Mouse (Mus musculus): ENCODE measurements at regions not wholly inside any gene's neighbourhood (a gene's known extent, or its start where the extent isn't known, plus 50 kb on each side); places are given as distances from the start of the nearest gene placed in this dataset.

DNA sequence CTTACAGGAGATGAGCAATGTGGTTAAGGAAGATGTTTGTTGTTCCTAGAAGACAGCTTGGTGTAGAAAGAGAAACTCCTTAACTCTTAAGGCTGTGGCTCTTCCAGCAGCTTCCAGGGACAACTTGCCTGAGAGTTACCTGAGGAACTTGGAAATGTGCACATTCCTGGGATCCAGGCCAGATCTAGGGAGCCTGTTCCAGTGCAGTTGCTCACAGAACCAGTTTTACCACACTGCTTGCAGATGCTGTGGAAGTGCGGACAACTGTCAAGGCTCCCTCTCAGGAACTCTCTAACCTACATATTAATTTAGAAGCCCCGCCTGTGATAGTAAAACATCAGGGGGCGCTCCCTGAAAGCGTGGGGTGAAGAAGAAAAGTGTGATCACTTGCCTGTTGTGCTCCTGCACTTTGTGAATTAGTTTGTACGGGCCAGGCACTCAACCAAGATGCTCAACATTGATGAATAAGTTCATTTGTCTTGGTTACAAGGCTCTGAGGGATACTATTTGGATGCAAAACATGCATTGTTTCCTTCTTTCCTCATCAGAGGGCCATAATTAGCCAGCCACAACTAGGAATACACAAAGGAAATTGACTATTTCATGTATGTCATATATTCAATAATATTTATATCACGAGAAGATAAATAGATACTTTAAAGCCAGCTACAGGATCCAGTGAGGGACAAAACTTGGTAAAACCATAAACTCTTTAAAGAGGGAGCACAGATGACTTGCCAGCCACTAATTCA lies 357.1 kb upstream of the Adgrl2 start:
- Histone ChIP-seq H3K27me3 (ENCODE audit: control insufficient read depth, insufficient read depth, low read length) (no peaks in the 10 kb centered on the region), H3K36me3 (ENCODE audit: control insufficient read depth, insufficient read depth, low read length) (no peaks in the 10 kb centered on the region), H3K4me1 (replicated peaks; ENCODE audit: control insufficient read depth, insufficient read depth, low read length) (no peaks in the 10 kb centered on the region), H3K27ac (ENCODE audit: control insufficient read depth, insufficient read depth, low read length) (no peak overlapping the region), H3K4me3 (ENCODE audit: control insufficient read depth, insufficient read depth, low read length) (no peak overlapping the region)
- WGBS: 86% methylated on average over 6 of the region's 6 CpGs
- TF ChIP-seq POLR2A (IDR thresholded peaks at IDR 0.05; ENCODE audit: control insufficient read depth, extremely low read depth, insufficient read depth, low read length, poor library complexity): no peak
- no peak for TF ChIP-seq CTCF (IDR thresholded peaks at IDR 0.05; ENCODE audit: borderline replicate concordance, control insufficient read depth, extremely low read depth, insufficient read depth, low read length, poor library complexity)
- DNase-seq: no peak

DNA sequence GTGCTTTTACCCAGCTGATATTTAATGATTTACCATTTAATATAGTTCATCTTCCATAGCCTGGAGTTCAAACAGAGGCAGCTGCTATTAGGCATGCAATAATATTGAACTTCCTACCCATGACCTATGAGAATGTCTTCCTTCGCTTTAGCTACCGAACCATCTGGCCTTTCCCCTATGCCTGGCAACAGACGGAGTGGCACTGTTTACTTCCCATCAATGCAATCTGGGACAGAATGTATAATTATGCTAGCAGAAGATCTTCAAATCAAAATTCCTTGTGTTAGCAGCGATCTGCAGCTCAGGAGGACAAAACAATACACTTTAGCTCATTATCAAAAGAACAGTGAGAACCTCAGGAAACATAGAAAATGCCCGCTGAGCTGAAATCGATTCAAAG lies 352.2 kb upstream of the Adgrl2 start:
- Histone ChIP-seq H3K4me1 (replicated peaks; ENCODE audit: control insufficient read depth, insufficient read depth, low read length) (no peaks in the 10 kb centered on the region), H3K4me3 (ENCODE audit: control insufficient read depth, insufficient read depth, low read length) (no peak overlapping the region), H3K27ac (ENCODE audit: control insufficient read depth, insufficient read depth, low read length) (no peak overlapping the region), H3K27me3 (ENCODE audit: control insufficient read depth, insufficient read depth, low read length) (no peaks in the 10 kb centered on the region), H3K36me3 (ENCODE audit: control insufficient read depth, insufficient read depth, low read length) (no peaks in the 10 kb centered on the region)
- 95% methylated on average over 6 of the region's 6 CpGs for WGBS
- DNase-seq: no peak
- no peak for TF ChIP-seq CTCF (IDR thresholded peaks at IDR 0.05; ENCODE audit: borderline replicate concordance, control insufficient read depth, extremely low read depth, insufficient read depth, low read length, poor library complexity)
- no peak for TF ChIP-seq POLR2A (IDR thresholded peaks at IDR 0.05; ENCODE audit: control insufficient read depth, extremely low read depth, insufficient read depth, low read length, poor library complexity)

DNA sequence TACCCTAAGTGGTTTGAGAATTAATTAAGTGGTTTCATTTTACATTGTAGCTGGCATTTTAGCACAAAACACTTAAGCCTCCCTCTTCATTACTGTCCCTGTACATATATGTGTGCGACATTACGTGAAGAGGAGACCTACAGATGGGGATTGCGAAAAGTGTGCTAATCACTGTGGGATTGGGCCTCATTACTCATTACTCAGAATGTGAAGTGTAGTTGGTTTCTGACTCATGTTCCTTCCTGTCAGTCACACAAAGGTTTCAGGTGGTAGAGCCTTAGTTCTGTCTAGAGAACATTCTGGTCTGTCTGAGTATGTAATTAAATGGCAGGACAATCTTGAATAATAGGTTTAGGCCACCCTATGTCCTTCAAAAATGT lies 349.0 kb upstream of the Adgrl2 start:
- H3K36me3 ChIP-seq (ENCODE audit: control insufficient read depth, insufficient read depth, low read length): no peaks in the 10 kb centered on the region
- no peak overlapping the region for H3K27ac ChIP-seq (ENCODE audit: control insufficient read depth, insufficient read depth, low read length)
- no peak overlapping the region for H3K4me3 ChIP-seq (ENCODE audit: control insufficient read depth, insufficient read depth, low read length)
- TF ChIP-seq POLR2A (IDR thresholded peaks at IDR 0.05; ENCODE audit: control insufficient read depth, extremely low read depth, insufficient read depth, low read length, poor library complexity): no peak
- H3K4me1 ChIP-seq (replicated peaks; ENCODE audit: control insufficient read depth, insufficient read depth, low read length): no peaks in the 10 kb centered on the region
- no peak for DNase-seq
- no peaks in the 10 kb centered on the region for H3K27me3 ChIP-seq (ENCODE audit: control insufficient read depth, insufficient read depth, low read length)
- WGBS: 98% methylated on average over 3 of the region's 3 CpGs

DNA sequence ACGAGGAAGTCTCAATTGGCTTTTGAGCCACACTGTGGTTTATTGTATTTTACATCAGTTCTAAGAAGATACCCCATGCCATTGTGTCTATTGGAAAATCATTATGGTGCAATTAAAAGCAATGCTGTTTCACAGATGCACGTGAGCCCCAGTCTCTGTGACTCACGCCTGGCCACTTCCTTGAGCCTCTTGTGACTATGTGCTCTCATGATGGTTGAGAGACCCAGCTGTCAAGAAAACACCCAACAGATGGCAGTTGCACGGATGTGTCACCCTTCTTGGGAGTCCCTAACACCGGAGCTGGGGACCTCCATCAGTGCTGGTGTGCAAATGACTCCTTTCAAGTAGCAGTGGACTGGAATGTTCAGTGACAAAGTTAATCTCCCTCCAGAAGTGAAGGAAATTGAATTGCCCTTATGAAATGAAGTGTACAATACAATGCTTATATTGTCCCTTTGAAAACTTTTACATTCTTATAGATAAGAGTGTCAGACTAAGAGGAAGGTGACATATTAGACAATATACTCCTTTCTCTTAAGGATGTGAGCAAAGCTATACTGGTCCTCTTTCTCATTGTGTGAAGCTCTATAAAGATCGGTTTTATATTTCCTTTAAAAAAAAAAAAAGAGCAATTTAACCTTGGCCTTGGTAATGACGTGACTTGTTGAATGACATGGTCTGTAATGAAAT lies 348.5 kb upstream of the Adgrl2 start:
- H3K27ac ChIP-seq (ENCODE audit: control insufficient read depth, insufficient read depth, low read length): no peak overlapping the region
- H3K4me1 ChIP-seq (replicated peaks; ENCODE audit: control insufficient read depth, insufficient read depth, low read length): no peaks in the 10 kb centered on the region
- no peak for DNase-seq
- no peaks in the 10 kb centered on the region for H3K27me3 ChIP-seq (ENCODE audit: control insufficient read depth, insufficient read depth, low read length)
- H3K4me3 ChIP-seq (ENCODE audit: control insufficient read depth, insufficient read depth, low read length): no peak overlapping the region
- WGBS: 88% methylated on average over 7 of the region's 7 CpGs
- no peaks in the 10 kb centered on the region for H3K36me3 ChIP-seq (ENCODE audit: control insufficient read depth, insufficient read depth, low read length)
- TF ChIP-seq CTCF (IDR thresholded peaks at IDR 0.05; ENCODE audit: borderline replicate concordance, control insufficient read depth, extremely low read depth, insufficient read depth, low read length, poor library complexity) (no peak), POLR2A (IDR thresholded peaks at IDR 0.05; ENCODE audit: control insufficient read depth, extremely low read depth, insufficient read depth, low read length, poor library complexity) (no peak)

DNA sequence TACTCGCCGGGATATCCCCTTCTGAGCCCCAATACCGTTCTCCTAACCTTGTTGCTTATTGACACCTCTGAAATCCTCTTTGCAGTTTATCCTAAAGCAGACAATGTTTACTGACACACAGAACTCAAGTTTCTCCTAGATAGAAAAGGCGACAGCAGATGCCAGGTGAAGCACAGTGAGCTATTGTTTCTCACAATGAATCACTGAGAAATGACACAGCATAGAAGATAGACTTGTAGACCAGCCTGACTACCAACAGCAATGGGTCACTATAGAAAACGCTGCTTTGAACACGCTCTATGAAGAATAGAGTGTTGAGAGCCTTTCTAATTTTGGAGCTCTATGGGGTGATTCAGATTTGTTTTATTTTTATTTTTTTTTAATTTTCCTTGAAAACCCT lies 344.9 kb upstream of the Adgrl2 start:
- WGBS: 94% methylated on average over 6 of the region's 6 CpGs
- Histone ChIP-seq H3K27me3 (ENCODE audit: control insufficient read depth, insufficient read depth, low read length) (no peaks in the 10 kb centered on the region), H3K4me3 (ENCODE audit: control insufficient read depth, insufficient read depth, low read length) (no peak overlapping the region), H3K36me3 (ENCODE audit: control insufficient read depth, insufficient read depth, low read length) (no peaks in the 10 kb centered on the region), H3K27ac (ENCODE audit: control insufficient read depth, insufficient read depth, low read length) (no peak overlapping the region), H3K4me1 (replicated peaks; ENCODE audit: control insufficient read depth, insufficient read depth, low read length) (no peaks in the 10 kb centered on the region)
- no peak for TF ChIP-seq POLR2A (IDR thresholded peaks at IDR 0.05; ENCODE audit: control insufficient read depth, extremely low read depth, insufficient read depth, low read length, poor library complexity)
- TF ChIP-seq CTCF (IDR thresholded peaks at IDR 0.05; ENCODE audit: borderline replicate concordance, control insufficient read depth, extremely low read depth, insufficient read depth, low read length, poor library complexity): no peak
- no peak for DNase-seq

DNA sequence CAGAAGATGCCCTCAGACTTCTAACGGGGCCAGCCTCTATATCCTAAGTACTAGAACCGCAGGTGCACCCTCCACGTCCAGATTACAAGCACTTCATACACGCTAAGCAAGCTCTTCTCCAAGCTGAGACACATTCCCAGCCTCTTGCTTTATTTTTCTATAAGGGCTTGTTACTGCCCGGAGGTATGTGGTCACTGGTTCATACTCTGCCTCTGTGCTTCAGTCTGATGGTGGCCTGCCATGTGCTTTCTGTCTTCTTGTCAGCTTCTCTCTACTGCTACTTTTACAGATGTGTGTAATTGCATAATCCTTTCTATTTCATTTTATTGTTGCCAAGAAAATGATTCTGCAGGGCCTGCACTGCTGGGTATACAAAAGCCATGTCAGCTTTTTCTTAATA lies 343.3 kb upstream of the Adgrl2 start:
- DNase-seq: no peak
- H3K27me3 ChIP-seq (ENCODE audit: control insufficient read depth, insufficient read depth, low read length): no peaks in the 10 kb centered on the region
- H3K4me1 ChIP-seq (replicated peaks; ENCODE audit: control insufficient read depth, insufficient read depth, low read length): no peaks in the 10 kb centered on the region
- H3K4me3 ChIP-seq (ENCODE audit: control insufficient read depth, insufficient read depth, low read length): no peak overlapping the region
- H3K36me3 ChIP-seq (ENCODE audit: control insufficient read depth, insufficient read depth, low read length): no peaks in the 10 kb centered on the region
- 92% methylated on average over 5 of the region's 5 CpGs for WGBS
- no peak overlapping the region for H3K27ac ChIP-seq (ENCODE audit: control insufficient read depth, insufficient read depth, low read length)
- TF ChIP-seq POLR2A (IDR thresholded peaks at IDR 0.05; ENCODE audit: control insufficient read depth, extremely low read depth, insufficient read depth, low read length, poor library complexity): no peak

DNA sequence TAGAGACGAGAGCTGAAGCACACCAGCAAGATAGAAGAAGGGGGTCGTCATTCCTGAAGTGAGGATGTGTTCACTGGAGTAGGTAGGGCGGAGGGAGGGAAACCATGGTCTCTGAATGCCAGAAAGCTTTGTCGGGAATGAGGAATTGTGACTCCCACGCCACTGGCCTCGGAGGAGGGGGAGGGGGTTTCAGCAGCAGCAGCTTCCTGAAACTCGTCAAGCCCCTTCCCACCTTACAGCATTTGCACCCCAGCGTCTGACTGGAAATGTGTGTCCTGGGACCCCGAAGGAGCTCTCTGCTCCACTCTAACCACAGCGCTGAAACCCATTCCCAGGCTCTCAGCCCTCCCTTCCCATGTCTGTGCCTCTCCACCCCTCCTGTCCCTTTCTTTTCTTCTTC lies 342.8 kb upstream of the Adgrl2 start:
- WGBS: 87% methylated on average over 10 of the region's 10 CpGs

More for the DNA sequence above, 342.8 kb upstream of the Adgrl2 start:
- DNase-seq: no peak
- no peak for TF ChIP-seq POLR2A (IDR thresholded peaks at IDR 0.05; ENCODE audit: control insufficient read depth, extremely low read depth, insufficient read depth, low read length, poor library complexity)
- TF ChIP-seq CTCF (IDR thresholded peaks at IDR 0.05; ENCODE audit: borderline replicate concordance, control insufficient read depth, extremely low read depth, insufficient read depth, low read length, poor library complexity): no peak
- H3K4me1 ChIP-seq (replicated peaks; ENCODE audit: control insufficient read depth, insufficient read depth, low read length): no peaks in the 10 kb centered on the region
- H3K36me3 ChIP-seq (ENCODE audit: control insufficient read depth, insufficient read depth, low read length): no peaks in the 10 kb centered on the region
- no peak overlapping the region for H3K4me3 ChIP-seq (ENCODE audit: control insufficient read depth, insufficient read depth, low read length)
- no peak overlapping the region for H3K27ac ChIP-seq (ENCODE audit: control insufficient read depth, insufficient read depth, low read length)
- no peaks in the 10 kb centered on the region for H3K27me3 ChIP-seq (ENCODE audit: control insufficient read depth, insufficient read depth, low read length)

Measured in thymus, adult 2 months (tissue).